Mouse (Mus musculus) bone marrow, adult 2 months (tissue): ENCODE measurements at regions not wholly inside any gene's neighbourhood (a gene's known extent, or its start where the extent isn't known, plus 50 kb on each side); places are given as distances from the start of the nearest gene placed in this dataset.

ENCODE experiments used
- CTCF ChIP-seq: fragments of 200-500 bp; IDR thresholded peaks from 2 replicates; pipeline ENCODE4 v1.5.1; 2011; ENCODE audit warnings: low read length, control low read depth; ENCODE audit not compliant: control insufficient read depth, insufficient read depth
- POLR2A ChIP-seq: fragments of 200-500 bp; IDR thresholded peaks from 2 replicates; pipeline ENCODE4 v1.6.1; 2011; ENCODE audit warnings: low read depth, mild to moderate bottlenecking, control low read depth, low read length, borderline replicate concordance; ENCODE audit not compliant: control insufficient read depth

DNA sequence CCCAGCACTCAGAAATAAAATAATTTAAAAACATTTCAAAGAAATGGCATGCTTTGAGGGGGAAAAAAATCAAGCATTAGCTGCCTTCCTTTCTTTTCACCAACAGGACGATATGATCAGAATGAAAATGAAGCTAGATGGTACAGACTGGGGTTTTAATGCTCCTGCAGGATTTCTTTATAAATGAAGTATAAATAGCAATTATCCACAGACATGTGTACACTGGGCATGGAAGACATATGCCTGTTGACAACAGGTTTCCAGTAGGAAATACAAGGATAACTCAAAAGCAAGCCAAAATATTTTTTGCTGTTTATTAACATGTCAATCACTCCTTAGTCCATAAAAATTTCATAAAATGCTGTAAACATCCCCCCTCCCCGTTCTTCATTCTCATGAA, 248.7 kb upstream of the Ppargc1a start:
- TF ChIP-seq CTCF, result no peak
- TF ChIP-seq POLR2A, result no peak
